Mouse (Mus musculus) kidney, adult 2 months (tissue): ENCODE results near the gene Gcnt7.

Experiments
- CTCF ChIP-seq: fragments of 200-500 bp; conservative IDR thresholded peaks from 2 replicates; pipeline ENCODE4 v1.5.1; 2011; ENCODE audit warnings: low read depth, mild to moderate bottlenecking, control low read depth, low read length, moderate library complexity, mixed read lengths; ENCODE audit not compliant: insufficient read depth, insufficient read length
- POLR2A ChIP-seq: fragments of 200-500 bp; IDR thresholded peaks from one replicate; pipeline ENCODE4 v1.6.1; 2011; ENCODE audit warnings: low read depth, low read length, control low read depth

DNA sequence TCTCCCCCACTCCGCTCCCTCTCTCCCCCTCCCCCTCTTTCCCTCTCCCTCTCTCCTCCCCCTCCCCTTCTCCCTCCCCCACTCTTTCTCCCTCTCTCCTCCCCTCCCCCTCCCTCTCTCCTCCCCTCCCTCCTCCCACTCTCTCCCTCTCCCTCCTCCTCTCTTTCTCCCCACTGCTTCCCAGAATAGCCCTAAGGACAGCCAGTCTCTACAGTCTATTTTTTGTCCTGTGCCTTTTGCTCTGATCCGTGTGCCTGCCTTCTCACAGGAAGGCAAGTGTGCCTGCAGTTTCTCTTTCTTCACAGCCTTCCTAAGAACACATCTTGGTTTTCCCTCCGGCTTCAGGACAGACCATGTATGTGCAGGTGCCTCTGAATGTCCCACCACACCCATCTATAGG, 19.0 kb upstream of the Gcnt7 start:
- TF ChIP-seq CTCF = no peak
- no peak for TF ChIP-seq POLR2A
